Mouse (Mus musculus): Measurements from ENCODE around the gene Fbxw10. TPM values are rescaled to one million over a fixed set of nuclear protein-coding genes. Genes with fewer than 3 reads are reported as not detected.

The Fbxw10 gene
- polyA plus RNA-seq, 1 experiment from 2014 or later: 0.26 TPM

GRCm38 (mm10) chr11:62883407-62883806 is 36.5 kb downstream of the Fbxw10 start:
- no peak overlapping the region for H3K27ac ChIP-seq
- peaks cover 42% of the 10 kb centered on the region for H3K36me3 ChIP-seq (replicated peaks)
- WGBS: 93% methylated on average over 8 of the region's 8 CpGs
- no peak overlapping the region for H3K4me3 ChIP-seq
- H3K27me3 ChIP-seq (ENCODE audit: poor library complexity, severe bottlenecking): no peaks in the 10 kb centered on the region
- H3K9me3 ChIP-seq: no peaks in the 10 kb centered on the region
- peaks cover 14% of the 10 kb centered on the region for H3K4me1 ChIP-seq
- DNase-seq (ENCODE audit: extremely low spot score, low spot score): no peak

DNA sequence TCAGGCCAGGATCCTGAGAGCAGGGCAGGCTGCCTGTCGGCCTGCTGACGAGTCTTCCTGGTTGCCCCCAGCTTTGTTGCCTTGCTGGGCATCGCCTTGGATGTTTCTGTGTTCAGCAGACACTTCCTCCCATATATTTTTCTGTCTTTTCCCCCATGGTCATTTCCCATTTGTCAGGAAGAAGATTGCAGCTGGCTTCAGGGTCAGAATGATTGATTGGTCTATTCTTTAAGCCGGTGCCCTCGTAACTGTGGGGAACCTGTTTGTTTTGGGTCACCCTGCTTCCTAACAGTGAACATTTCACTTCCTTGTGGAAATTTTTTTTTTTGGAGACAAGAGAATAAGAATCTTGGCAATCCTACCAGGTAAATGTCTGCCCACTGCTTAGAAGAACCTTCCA is 38.5 kb downstream of the Fbxw10 start:
- Histone ChIP-seq H3K4me3 (no peak overlapping the region), H3K9me3 (no peaks in the 10 kb centered on the region), H3K27me3 (ENCODE audit: poor library complexity, severe bottlenecking) (no peaks in the 10 kb centered on the region), H3K4me1 (peaks cover 5% of the 10 kb centered on the region), H3K36me3 (replicated peaks) (peaks cover 54% of the 10 kb centered on the region), H3K27ac (no peak overlapping the region)
- no peak for DNase-seq (ENCODE audit: extremely low spot score, low spot score)
- 90% methylated on average over 5 of the region's 5 CpGs for WGBS

DNA sequence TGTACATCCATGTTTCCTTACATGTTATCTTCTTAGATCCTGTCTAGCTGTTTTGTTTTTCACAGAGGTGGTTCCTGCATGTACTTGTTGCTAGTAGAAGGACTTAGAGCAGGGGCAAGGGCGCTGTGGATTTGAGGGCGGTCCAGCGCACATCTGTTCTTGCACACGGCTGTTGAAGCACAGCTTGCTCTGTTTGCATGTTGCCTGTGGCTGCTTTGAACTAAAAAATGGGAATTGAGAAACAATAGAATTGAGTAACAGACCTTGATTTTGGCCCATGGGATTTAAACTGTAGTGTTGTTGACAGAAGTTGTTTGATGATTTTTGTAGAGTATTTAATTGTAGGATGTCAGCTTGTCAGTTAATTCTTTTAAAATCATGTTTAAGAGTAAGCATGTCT is 43.9 kb downstream of the Fbxw10 start:
- no peaks in the 10 kb centered on the region for H3K4me1 ChIP-seq
- H3K4me3 ChIP-seq: no peak overlapping the region
- H3K27me3 ChIP-seq (ENCODE audit: poor library complexity, severe bottlenecking): no peaks in the 10 kb centered on the region
- no peak for DNase-seq (ENCODE audit: extremely low spot score, low spot score)
- H3K9me3 ChIP-seq: no peaks in the 10 kb centered on the region
- no peak overlapping the region for H3K27ac ChIP-seq
- H3K36me3 ChIP-seq (replicated peaks): peaks cover 49% of the 10 kb centered on the region
- 91% methylated on average over 4 of the region's 4 CpGs for WGBS

- 94% methylated on average over 11 of the region's 11 CpGs for WGBS
- no peaks in the 10 kb centered on the region for H3K4me1 ChIP-seq
- H3K27me3 ChIP-seq (ENCODE audit: poor library complexity, severe bottlenecking): no peaks in the 10 kb centered on the region
- H3K9me3 ChIP-seq: no peaks in the 10 kb centered on the region
- H3K36me3 ChIP-seq (replicated peaks): peaks cover 50% of the 10 kb centered on the region
- DNase-seq (ENCODE audit: extremely low spot score, low spot score): no peak
- H3K4me3 ChIP-seq: no peak overlapping the region
- no peak overlapping the region for H3K27ac ChIP-seq
Observed at GRCm38 (mm10) chr11:62891763-62892162, 44.9 kb downstream of the Fbxw10 start.

DNA sequence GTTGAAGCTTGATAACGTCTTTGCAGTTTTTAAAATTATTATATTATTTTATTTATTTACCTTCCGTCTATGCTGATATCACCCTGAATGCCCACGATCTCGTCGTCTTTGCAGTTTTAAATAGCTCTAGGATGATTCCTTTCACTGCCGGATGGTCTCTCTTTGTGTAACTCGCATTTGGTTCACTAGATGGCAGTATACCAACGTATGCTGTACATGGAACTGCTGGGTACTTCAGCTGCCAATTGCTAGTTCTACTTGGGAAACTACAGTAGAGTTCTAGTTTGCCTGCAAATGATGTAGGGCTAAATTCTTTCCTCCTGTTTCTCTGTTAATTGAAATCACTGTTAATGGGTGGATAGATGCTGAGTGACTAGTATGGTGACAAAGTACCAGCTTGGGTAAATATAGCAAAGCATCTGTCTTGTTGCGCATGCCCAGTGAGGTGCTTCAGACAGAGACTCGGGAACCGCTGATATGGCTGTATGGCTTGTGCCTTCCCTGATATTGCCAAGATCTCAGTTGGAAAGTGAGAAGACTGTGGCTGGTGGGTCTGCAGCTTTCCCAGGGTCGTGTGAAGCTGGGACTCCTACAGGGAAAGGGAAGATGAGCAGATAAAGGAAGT is 54.9 kb downstream of the Fbxw10 start:
- Histone ChIP-seq H3K27me3 (ENCODE audit: poor library complexity, severe bottlenecking) (no peaks in the 10 kb centered on the region), H3K36me3 (replicated peaks) (no peaks in the 10 kb centered on the region), H3K4me3 (no peak overlapping the region), H3K27ac (no peak overlapping the region), H3K4me1 (no peaks in the 10 kb centered on the region), H3K9me3 (no peaks in the 10 kb centered on the region)
- peak; percentile 31 for DNase-seq (ENCODE audit: extremely low spot score, low spot score)
- 44% methylated on average over 12 of the region's 12 CpGs for WGBS

DNA sequence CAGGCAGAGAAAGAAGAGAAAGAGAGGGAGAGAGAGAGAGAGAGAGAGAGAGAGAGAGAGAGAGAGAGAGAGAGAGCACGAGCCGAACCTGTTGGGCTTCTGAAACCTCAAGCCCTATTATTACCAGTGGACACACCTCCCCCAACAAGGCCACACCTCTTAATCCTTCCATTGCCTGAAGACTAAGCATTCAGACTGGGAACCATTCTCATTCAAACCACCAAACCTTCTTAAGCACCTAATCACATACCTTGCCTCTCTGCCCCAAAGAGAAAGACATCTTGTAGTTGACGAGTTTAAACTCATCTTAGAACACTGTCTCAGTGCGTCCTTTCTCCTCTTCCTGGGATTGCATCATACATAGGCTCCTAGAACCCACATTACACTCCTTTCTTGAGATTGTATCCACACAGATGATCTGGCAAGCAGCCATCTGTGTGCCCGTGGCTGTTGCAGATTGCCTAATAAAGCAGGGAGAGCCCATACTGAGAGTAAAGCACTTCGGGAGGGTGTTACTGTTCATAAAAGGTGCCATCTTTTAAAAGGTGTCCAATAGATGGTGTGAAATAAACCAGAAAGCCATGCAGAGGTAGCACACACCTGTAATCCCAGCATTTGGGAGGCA is 57.1 kb downstream of the Fbxw10 start:
- Histone ChIP-seq H3K4me3 (no peak overlapping the region), H3K27me3 (ENCODE audit: poor library complexity, severe bottlenecking) (no peaks in the 10 kb centered on the region), H3K27ac (no peak overlapping the region), H3K9me3 (no peaks in the 10 kb centered on the region), H3K4me1 (no peaks in the 10 kb centered on the region), H3K36me3 (replicated peaks) (no peaks in the 10 kb centered on the region)
- 63% methylated on average over 6 of the region's 6 CpGs for WGBS
- no peak for DNase-seq (ENCODE audit: extremely low spot score, low spot score)

GRCm38 (mm10) chr11:62909720-62910306 is 62.9 kb downstream of the Fbxw10 start:
- no peak for DNase-seq (ENCODE audit: extremely low spot score, low spot score)
- Histone ChIP-seq H3K4me1 (peaks cover 7% of the 10 kb centered on the region), H3K27ac (no peak overlapping the region), H3K27me3 (ENCODE audit: poor library complexity, severe bottlenecking) (no peaks in the 10 kb centered on the region), H3K36me3 (replicated peaks) (no peaks in the 10 kb centered on the region), H3K4me3 (no peak overlapping the region), H3K9me3 (no peaks in the 10 kb centered on the region)
- 82% methylated on average over 3 of the region's 3 CpGs for WGBS

- no peaks in the 10 kb centered on the region for H3K9me3 ChIP-seq
- no peaks in the 10 kb centered on the region for H3K27me3 ChIP-seq (ENCODE audit: poor library complexity, severe bottlenecking)
- peaks cover 7% of the 10 kb centered on the region for H3K4me1 ChIP-seq
- H3K36me3 ChIP-seq (replicated peaks): no peaks in the 10 kb centered on the region
- no peak for DNase-seq (ENCODE audit: extremely low spot score, low spot score)
- no peak overlapping the region for H3K27ac ChIP-seq
- WGBS: 79% methylated on average over 8 of the region's 8 CpGs
- no peak overlapping the region for H3K4me3 ChIP-seq
Observed at GRCm38 (mm10) chr11:62911362-62911761, 64.5 kb downstream of the Fbxw10 start.

DNA sequence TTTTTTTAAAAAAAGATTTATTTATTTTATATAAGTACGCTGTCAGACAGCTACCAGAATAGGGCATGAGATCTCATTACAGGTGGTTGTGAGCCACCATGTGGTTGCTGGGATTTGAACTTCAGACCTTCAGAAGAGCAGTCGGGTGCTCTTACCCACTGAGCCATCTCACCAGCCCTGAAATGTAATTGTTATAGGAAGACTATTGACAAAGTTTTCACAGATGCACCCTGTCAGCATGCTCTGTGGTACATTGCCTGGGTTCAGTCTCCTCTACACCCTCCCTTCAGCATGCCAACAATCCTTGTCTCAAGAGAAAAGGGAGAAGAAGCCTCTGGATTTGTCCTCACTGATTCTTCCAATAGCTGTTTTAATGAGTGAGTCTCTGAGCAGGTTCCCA is 66.3 kb downstream of the Fbxw10 start:
- no peaks in the 10 kb centered on the region for H3K36me3 ChIP-seq (replicated peaks)
- H3K27ac ChIP-seq: no peak overlapping the region
- H3K4me1 ChIP-seq: peaks cover 7% of the 10 kb centered on the region
- H3K27me3 ChIP-seq (ENCODE audit: poor library complexity, severe bottlenecking): no peaks in the 10 kb centered on the region
- DNase-seq (ENCODE audit: extremely low spot score, low spot score): no peak
- no peak overlapping the region for H3K4me3 ChIP-seq
- no peaks in the 10 kb centered on the region for H3K9me3 ChIP-seq
- 97% methylated on average over 2 of the region's 2 CpGs for WGBS

DNA sequence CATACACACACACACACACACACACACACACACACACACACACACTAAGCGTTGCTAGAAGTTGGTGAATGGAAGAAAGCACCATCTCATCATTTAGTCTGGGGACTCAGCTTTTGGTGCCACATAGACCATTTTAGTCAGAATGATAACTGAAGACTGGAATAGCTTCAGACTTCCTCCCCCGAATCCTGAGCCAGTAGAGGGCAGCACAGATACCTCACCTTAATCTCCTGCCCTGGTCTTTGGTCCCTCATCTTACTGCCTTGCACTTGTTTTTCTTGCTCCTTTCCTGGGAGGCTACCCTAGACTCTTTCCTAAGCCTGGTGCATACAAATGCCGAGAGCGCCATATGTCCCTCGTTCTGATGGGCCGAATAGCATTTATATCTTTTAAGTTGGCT is 67.7 kb downstream of the Fbxw10 start:
- Histone ChIP-seq H3K9me3 (peaks cover 6% of the 10 kb centered on the region; the same call in 1 of the 2 replicates), H3K27ac (no peak overlapping the region), H3K4me1 (peaks cover 7% of the 10 kb centered on the region), H3K27me3 (ENCODE audit: poor library complexity, severe bottlenecking) (no peaks in the 10 kb centered on the region), H3K36me3 (replicated peaks) (no peaks in the 10 kb centered on the region), H3K4me3 (no peak overlapping the region)
- WGBS: 68% methylated on average over 6 of the region's 6 CpGs
- no peak for DNase-seq (ENCODE audit: extremely low spot score, low spot score)

DNA sequence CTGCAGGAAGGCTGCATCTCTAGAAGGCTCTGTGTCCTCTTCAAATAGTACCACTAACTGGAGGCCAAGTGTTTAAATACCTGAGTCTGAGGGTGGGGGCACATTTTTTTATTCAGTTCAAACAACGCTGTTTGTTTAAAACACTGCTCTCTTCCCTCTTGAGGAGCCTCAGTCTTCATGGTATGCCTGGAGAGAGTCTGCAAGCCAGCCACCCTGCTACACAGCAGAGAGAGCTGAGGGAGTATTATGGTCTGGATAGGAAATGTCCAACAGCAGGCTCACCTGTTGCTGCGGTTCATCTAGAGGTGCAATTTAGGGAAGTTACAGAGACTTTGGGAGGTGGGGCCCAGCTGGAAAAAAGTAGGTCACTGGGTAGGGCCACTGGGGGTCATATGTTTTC is 68.6 kb downstream of the Fbxw10 start:
- 93% methylated on average over 2 of the region's 2 CpGs for whole genome bisulfite sequencing
- H3K9me3 ChIP-seq: peaks cover 8% of the 10 kb centered on the region; the same call in 1 of the 2 replicates
- no peak for DNase-seq (ENCODE audit: extremely low spot score, low spot score)

DNA sequence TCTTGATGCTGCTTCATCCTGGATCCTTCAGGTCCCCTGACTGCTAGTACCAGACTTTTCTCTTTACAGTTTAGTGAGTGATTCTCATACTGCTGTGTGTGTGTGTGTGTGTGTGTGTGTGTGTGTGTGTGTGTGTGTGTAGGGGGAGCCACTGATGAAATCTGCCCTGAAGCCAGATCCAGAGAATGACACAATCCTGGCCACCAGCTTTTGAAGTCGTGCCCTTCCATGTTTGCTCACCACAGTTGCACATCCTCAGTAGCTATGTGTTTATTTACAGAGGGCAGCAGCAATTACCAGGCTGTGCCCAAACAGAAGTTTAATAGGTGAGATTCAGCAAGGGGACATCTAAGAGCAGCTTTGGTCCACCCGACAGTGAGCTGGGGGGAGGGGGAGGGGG is 69.9 kb downstream of the Fbxw10 start:
- no peak for DNase-seq (ENCODE audit: extremely low spot score, low spot score)
- Histone ChIP-seq H3K4me1 (peaks cover 13% of the 10 kb centered on the region), H3K4me3 (no peak overlapping the region), H3K9me3 (peaks cover 8% of the 10 kb centered on the region; the same call in 1 of the 2 replicates), H3K36me3 (replicated peaks) (no peaks in the 10 kb centered on the region), H3K27ac (no peak overlapping the region), H3K27me3 (ENCODE audit: poor library complexity, severe bottlenecking) (peaks cover 4% of the 10 kb centered on the region; the same call in 1 of the 2 replicates)
- 45% methylated on average over 2 of the region's 2 CpGs for WGBS

More for the DNA sequence above, 68.6 kb downstream of the Fbxw10 start:
- no peak overlapping the region for H3K27ac ChIP-seq
- no peaks in the 10 kb centered on the region for H3K36me3 ChIP-seq (replicated peaks)
- H3K4me1 ChIP-seq: peaks cover 7% of the 10 kb centered on the region
- H3K4me3 ChIP-seq: no peak overlapping the region
- peaks cover 4% of the 10 kb centered on the region; the same call in 1 of the 2 replicates for H3K27me3 ChIP-seq (ENCODE audit: poor library complexity, severe bottlenecking)

Data from forebrain, embryonic 10.5 days (tissue).